Mouse (Mus musculus) hindbrain, embryonic 16.5 days (tissue): Measurements from ENCODE around the gene Sgce. TPM values are rescaled to one million over a fixed set of nuclear protein-coding genes. Genes with fewer than 3 reads are reported as not detected.

Source experiments
- ATAC-seq: fragments of 200-750 bp; cut with Nextera tagmentation; 2 replicates; pipeline ENCODE4 v1.8.0; 2017; ENCODE audit warnings: moderate TSS enrichment, moderate library complexity
- H3K27ac ChIP-seq: fragments of 300-500 bp; sonication (generic); 2 replicates; pipeline ENCODE4 v1.5.1; 2014; ENCODE audit warnings: low read depth, mild to moderate bottlenecking, control low read depth, low read length, moderate library complexity
- H3K27me3 ChIP-seq: fragments of 300-500 bp; sonication (generic); replicated peaks from 2 replicates; pipeline ENCODE4 v1.6.1; 2014; ENCODE audit warnings: low read length; ENCODE audit not compliant: control insufficient read depth, insufficient read depth
- H3K36me3 ChIP-seq: fragments of 300-500 bp; sonication (generic); 2 replicates; pipeline ENCODE4 v1.6.1; 2014; ENCODE audit warnings: mild to moderate bottlenecking, low read length, moderate library complexity, mixed read lengths; ENCODE audit not compliant: control insufficient read depth, insufficient read depth
- H3K4me1 ChIP-seq: fragments of 300-500 bp; sonication (generic); 2 replicates; pipeline ENCODE4 v1.6.1; 2014; ENCODE audit warnings: low read depth, low read length; ENCODE audit not compliant: control insufficient read depth, insufficient read depth
- H3K4me2 ChIP-seq: fragments of 300-500 bp; sonication (generic); 2 replicates; pipeline ENCODE4 v1.6.1; 2014; ENCODE audit warnings: mild to moderate bottlenecking, low read length, control low read depth, moderate library complexity
- H3K4me3 ChIP-seq: fragments of 300-500 bp; sonication (generic); 2 replicates; pipeline ENCODE4 v1.5.1; 2014; ENCODE audit warnings: mild to moderate bottlenecking, low read length, control low read depth, moderate library complexity
- H3K9ac ChIP-seq: fragments of 300-500 bp; sonication (generic); 2 replicates; pipeline ENCODE4 v1.6.1; 2014; ENCODE audit warnings: low read depth, mild to moderate bottlenecking, control low read depth, low read length, moderate library complexity
- H3K9me3 ChIP-seq: fragments of 300-500 bp; sonication (generic); 2 replicates; pipeline ENCODE4 v1.6.1; 2014; ENCODE audit warnings: mild to moderate bottlenecking, low read length, moderate library complexity; ENCODE audit not compliant: control insufficient read depth
- WGBS: fragments of 180-500 bp; shearing (Covaris S2); extraction: QIAGEN DNeasy Blood & Tissue Kit; methylation state at CpG from one replicate; pipeline ENCODE4 v1.1.7; 2014; 5-methylcytosine and 5-hydroxymethylcytosine counted together
- polyA plus RNA-seq: library from polyadenylated mRNA; unstranded; fragments of >200 nt; fragmentation: Nextera tagmentation; extraction: Ambion mirVana; gene quantifications from 2 replicates; pipeline ENCODE4 v1.2.1, GENCODE M21; 2015

The Sgce gene
- polyA plus RNA-seq, 1 experiment from 2014 or later: 59.7 TPM

GRCm38 (mm10) chr6:4731675-4732074 is 15.3 kb downstream of the Sgce start:
- Histone ChIP-seq H3K36me3 (no peaks in the 10 kb centered on the region), H3K4me1 (no peaks in the 10 kb centered on the region), H3K27ac (no peak overlapping the region), H3K27me3 (no peaks in the 10 kb centered on the region), H3K4me3 (no peak overlapping the region), H3K4me2 (no peak overlapping the region), H3K9ac (no peak overlapping the region), H3K9me3 (no peaks in the 10 kb centered on the region)
- ATAC-seq: no peak
- WGBS: 66% methylated on average over 8 of the region's 8 CpGs

- no peak overlapping the region for H3K4me2 ChIP-seq
- no peaks in the 10 kb centered on the region for H3K27me3 ChIP-seq
- H3K36me3 ChIP-seq: no peaks in the 10 kb centered on the region
- no peak overlapping the region for H3K4me3 ChIP-seq
- H3K9me3 ChIP-seq: no peaks in the 10 kb centered on the region
- no peaks in the 10 kb centered on the region for H3K4me1 ChIP-seq
- no peak overlapping the region for H3K9ac ChIP-seq
- ATAC-seq: no peak
- H3K27ac ChIP-seq: no peak overlapping the region
- WGBS: 85% methylated on average over 2 of the region's 2 CpGs
These were observed 18.7 kb downstream of the Sgce start for GRCm38 (mm10) chr6:4728305-4728704.

- Histone ChIP-seq H3K4me3 (no peak overlapping the region), H3K4me1 (no peaks in the 10 kb centered on the region; the same call in none of the 2 replicates), H3K9me3 (no peaks in the 10 kb centered on the region), H3K36me3 (no peaks in the 10 kb centered on the region), H3K4me2 (no peak overlapping the region), H3K27ac (no peak overlapping the region), H3K27me3 (no peaks in the 10 kb centered on the region), H3K9ac (no peak overlapping the region)
- peak; percentile 60; the same call in 1 of the 2 replicates for ATAC-seq
- 47% methylated on average over 15 of the region's 15 CpGs for WGBS
These were observed 22.8 kb downstream of the Sgce start for GRCm38 (mm10) chr6:4723998-4724757.

- H3K36me3 ChIP-seq: no peaks in the 10 kb centered on the region
- H3K9ac ChIP-seq: no peak overlapping the region
- H3K27ac ChIP-seq: no peak overlapping the region
- H3K27me3 ChIP-seq: no peaks in the 10 kb centered on the region
- H3K4me2 ChIP-seq: no peak overlapping the region
- 83% methylated on average over 13 of the region's 13 CpGs for WGBS
- no peaks in the 10 kb centered on the region for H3K9me3 ChIP-seq
- no peak overlapping the region for H3K4me3 ChIP-seq
- peak; percentile 57; the same call in 1 of the 2 replicates for ATAC-seq
- H3K4me1 ChIP-seq: no peaks in the 10 kb centered on the region; the same call in none of the 2 replicates
These were observed 24.3 kb downstream of the Sgce start for GRCm38 (mm10) chr6:4722739-4723138.

GRCm38 (mm10) chr6:4722142-4722541 is 24.9 kb downstream of the Sgce start:
- no peaks in the 10 kb centered on the region; the same call in none of the 2 replicates for H3K4me1 ChIP-seq
- ATAC-seq: peak; percentile 37; the same call in 1 of the 2 replicates
- 27% methylated on average over 6 of the region's 6 CpGs for WGBS
- no peaks in the 10 kb centered on the region for H3K36me3 ChIP-seq
- no peak overlapping the region for H3K9ac ChIP-seq
- no peaks in the 10 kb centered on the region for H3K9me3 ChIP-seq
- H3K4me2 ChIP-seq: no peak overlapping the region
- no peak overlapping the region for H3K27ac ChIP-seq
- H3K27me3 ChIP-seq: no peaks in the 10 kb centered on the region
- H3K4me3 ChIP-seq: no peak overlapping the region

- no peak overlapping the region for H3K27ac ChIP-seq
- 64% methylated on average over 2 of the region's 2 CpGs for WGBS
- no peaks in the 10 kb centered on the region; the same call in none of the 2 replicates for H3K4me1 ChIP-seq
- H3K27me3 ChIP-seq: no peaks in the 10 kb centered on the region
- no peak for ATAC-seq
- H3K9ac ChIP-seq: no peak overlapping the region
- no peak overlapping the region for H3K4me3 ChIP-seq
- H3K36me3 ChIP-seq: no peaks in the 10 kb centered on the region
- no peak overlapping the region for H3K4me2 ChIP-seq
- H3K9me3 ChIP-seq: no peaks in the 10 kb centered on the region
These were observed 29.7 kb downstream of the Sgce start for GRCm38 (mm10) chr6:4717344-4717743.

- no peaks in the 10 kb centered on the region for H3K4me1 ChIP-seq
- no peaks in the 10 kb centered on the region for H3K27me3 ChIP-seq
- H3K4me3 ChIP-seq: no peak overlapping the region
- H3K4me2 ChIP-seq: no peak overlapping the region
- H3K27ac ChIP-seq: no peak overlapping the region
- no peaks in the 10 kb centered on the region for H3K9me3 ChIP-seq
- no peak overlapping the region for H3K9ac ChIP-seq
- 94% methylated on average over 2 of the region's 2 CpGs for WGBS
- peak; percentile 50; the same call in 1 of the 2 replicates for ATAC-seq
- H3K36me3 ChIP-seq: no peaks in the 10 kb centered on the region
These were observed 30.8 kb downstream of the Sgce start for GRCm38 (mm10) chr6:4716171-4716570.

- Histone ChIP-seq H3K9ac (no peak overlapping the region), H3K4me2 (no peak overlapping the region), H3K27me3 (no peaks in the 10 kb centered on the region), H3K27ac (no peak overlapping the region), H3K4me1 (no peaks in the 10 kb centered on the region), H3K36me3 (peaks cover 2% of the 10 kb centered on the region; the same call in 1 of the 2 replicates), H3K9me3 (no peaks in the 10 kb centered on the region), H3K4me3 (no peak overlapping the region)
- 85% methylated on average over 1 of the region's 1 CpGs for WGBS
- no peak for ATAC-seq
These were observed 38.0 kb downstream of the Sgce start for GRCm38 (mm10) chr6:4708971-4709370.

- H3K4me2 ChIP-seq: no peak overlapping the region
- WGBS: 80% methylated on average over 5 of the region's 5 CpGs
- H3K36me3 ChIP-seq: peaks cover 2% of the 10 kb centered on the region; the same call in 1 of the 2 replicates
- H3K27me3 ChIP-seq: no peaks in the 10 kb centered on the region
- H3K4me3 ChIP-seq: no peak overlapping the region
- H3K27ac ChIP-seq: no peak overlapping the region
- no peak overlapping the region for H3K9ac ChIP-seq
- ATAC-seq: no peak
- H3K9me3 ChIP-seq: no peaks in the 10 kb centered on the region
- no peaks in the 10 kb centered on the region for H3K4me1 ChIP-seq
These were observed 40.6 kb downstream of the Sgce start for GRCm38 (mm10) chr6:4706415-4706814.
